Mouse (Mus musculus): ENCODE measurements around the gene Sh2d3c.

- TF ChIP-seq CTCF (IDR thresholded peaks at IDR 0.05; ENCODE audit: low read depth) (peak; percentile 6; the same call in 1 of the 2 replicates), EP300 (IDR thresholded peaks at IDR 0.05; ENCODE audit: low read depth) (no peak)
Measured at GRCm38 (mm10) chr2:32712108-32712551, 8.7 kb upstream of the Sh2d3c start.
